Mouse (Mus musculus): Measurements from ENCODE around the gene Ubap2l.

DNA sequence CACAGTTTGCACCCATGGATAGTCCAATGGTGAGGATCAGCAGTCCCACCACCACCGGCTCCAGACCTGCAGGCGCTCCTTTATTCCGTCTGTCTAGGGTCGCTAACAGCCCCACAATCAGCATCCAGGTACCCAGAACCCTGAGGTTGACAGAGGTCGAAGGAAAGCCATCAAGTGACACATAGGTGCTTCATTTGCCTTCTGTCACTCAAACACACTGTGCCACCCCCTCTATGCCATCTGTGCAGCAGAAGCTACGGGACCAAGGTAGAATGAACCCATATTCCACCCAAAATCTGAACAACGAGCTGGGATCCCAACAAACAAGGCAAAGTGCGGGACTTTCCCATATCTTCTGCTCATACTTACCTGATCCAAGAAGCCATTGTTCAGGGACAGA is 86.9 kb downstream of the Ubap2l start:
- TF ChIP-seq POLR2AphosphoS2 (IDR thresholded peaks at IDR 0.05; ENCODE audit: insufficient read length, low read depth), result no peak
- TF ChIP-seq POLR2A (IDR thresholded peaks at IDR 0.05; ENCODE audit: insufficient read length, low read depth), result no peak
- no peak for TF ChIP-seq E2F4 (IDR thresholded peaks at IDR 0.05; ENCODE audit: insufficient read depth)
- no peak for TF ChIP-seq MAX (IDR thresholded peaks at IDR 0.05; ENCODE audit: low read depth)
- no peak for TF ChIP-seq CEBPB (IDR thresholded peaks at IDR 0.05; ENCODE audit: insufficient read depth, poor library complexity, severe bottlenecking)
- TF ChIP-seq MYOG (IDR thresholded peaks at IDR 0.05; ENCODE audit: control insufficient read depth in 1 of 3, insufficient read depth in 1 of 3, insufficient read length in 2 of 3, low read depth in 2 of 3), result no peak
- no peak for TF ChIP-seq USF1 (IDR thresholded peaks at IDR 0.05; ENCODE audit: low read depth)
- no peak for TF ChIP-seq TCF12 (IDR thresholded peaks at IDR 0.05; ENCODE audit: insufficient read depth, poor library complexity, severe bottlenecking)
- no peak for TF ChIP-seq MYOD1 (IDR thresholded peaks at IDR 0.05; ENCODE audit: control insufficient read depth in 1 of 3, insufficient read length in 2 of 3, low read depth in 2 of 3)
- TF ChIP-seq REST (IDR thresholded peaks at IDR 0.05; ENCODE audit: insufficient read depth, insufficient read length), result no peak

Data from myocyte (in vitro differentiated cells).